Mouse (Mus musculus) 3134 (cell line): ENCODE data around the gene Nat14.

Source experiments
- DNase-seq: peaks from one replicate; pipeline ENCODE4 v3.0.0-alpha.2; 2011; ENCODE audit warnings: low spot score; ENCODE audit not compliant: insufficient read length; ENCODE audit errors: extremely low read depth

The Nat14 gene

GRCm38 (mm10) chr7:4943223-4943815 is 21.5 kb downstream of the Nat14 start:
- DNase-seq = peak; percentile 78

- peak; percentile 61 for DNase-seq
Measured at GRCm38 (mm10) chr7:4947855-4948254, 26.0 kb downstream of the Nat14 start.

GRCm38 (mm10) chr7:4948386-4948785 is 26.6 kb downstream of the Nat14 start:
- no peak for DNase-seq

GRCm38 (mm10) chr7:4950561-4951342 is 28.9 kb downstream of the Nat14 start:
- DNase-seq = no peak

GRCm38 (mm10) chr7:4953815-4954445 is 32.1 kb downstream of the Nat14 start:
- no peak for DNase-seq

- no peak for DNase-seq
Measured at GRCm38 (mm10) chr7:4957361-4957760, 35.5 kb downstream of the Nat14 start.

GRCm38 (mm10) chr7:4963527-4963926 is 41.7 kb downstream of the Nat14 start:
- no peak for DNase-seq

GRCm38 (mm10) chr7:4964272-4964671 is 42.4 kb downstream of the Nat14 start, which contains the start of gene Sbk2:
Sbk2 (minus strand) TSS chr7:4964406.
- peak; percentile 31 for DNase-seq

GRCm38 (mm10) chr7:4964988-4965387 is 43.2 kb downstream of the Nat14 start:
- DNase-seq = no peak

GRCm38 (mm10) chr7:4971068-4971467 is 49.2 kb downstream of the Nat14 start, which contains the start of gene Sbk3:
Sbk3 (minus strand) TSS chr7:4971168.
- no peak for DNase-seq

- no peak for DNase-seq
Measured at GRCm38 (mm10) chr7:4971710-4972109, 49.9 kb downstream of the Nat14 start.

- DNase-seq = peak; percentile 90
Measured at GRCm38 (mm10) chr7:4972321-4973047, 50.7 kb downstream of the Nat14 start.
